Mouse (Mus musculus): ENCODE measurements around the gene Arhgap10.

Arhgap10 gene

GRCm38 (mm10) chr8:77517301-77518200, at the start of gene Arhgap10:
Gene Arhgap10 (minus strand): TSS chr8:77517953.
- in situ Hi-C loops (cut with MboI), result no loop called here

GRCm38 (mm10) chr8:77561441-77561840, 43.7 kb upstream of the Arhgap10 start:
- in situ Hi-C loops (cut with MboI), result no loop called here

GRCm38 (mm10) chr8:77552491-77552890, 34.7 kb upstream of the Arhgap10 start:
- in situ Hi-C loops (cut with MboI), result no loop called here

GRCm38 (mm10) chr8:77549881-77550580, 32.3 kb upstream of the Arhgap10 start:
- in situ Hi-C loops (cut with MboI), result no loop called here

- in situ Hi-C loops (cut with MboI), result no loop called here
These were observed 31.5 kb upstream of the Arhgap10 start, which contains the start of gene Prmt9 for GRCm38 (mm10) chr8:77549121-77549706. Gene Prmt9 (plus strand): TSS chr8:77549397.

GRCm38 (mm10) chr8:77545616-77546015, 27.9 kb upstream of the Arhgap10 start:
- in situ Hi-C loops (cut with MboI), result no loop called here

GRCm38 (mm10) chr8:77544428-77544827, 26.7 kb upstream of the Arhgap10 start:
- in situ Hi-C loops (cut with MboI), result no loop called here

GRCm38 (mm10) chr8:77543152-77543777, 25.5 kb upstream of the Arhgap10 start:
- in situ Hi-C loops (cut with MboI), result no loop called here

- in situ Hi-C loops (cut with MboI), result loop anchor here (10.0 kb wide), 1 partner anchor 113 kb away; no protein-coding TSS in a partner anchor
These were observed 20.5 kb upstream of the Arhgap10 start for GRCm38 (mm10) chr8:77538256-77538655.

- in situ Hi-C loops (cut with MboI), result loop anchor here (10.0 kb wide), 1 partner anchor 112 kb away; no protein-coding TSS in a partner anchor
These were observed 19.1 kb upstream of the Arhgap10 start for GRCm38 (mm10) chr8:77536821-77537220.

- in situ Hi-C loops (cut with MboI), result loop anchor here (10.0 kb wide), 1 partner anchor 110 kb away; no protein-coding TSS in a partner anchor
These were observed 17.4 kb upstream of the Arhgap10 start for GRCm38 (mm10) chr8:77535026-77535595.

- in situ Hi-C loops (cut with MboI), result loop anchor here (10.0 kb wide), 1 partner anchor 110 kb away; no protein-coding TSS in a partner anchor
These were observed 16.7 kb upstream of the Arhgap10 start for GRCm38 (mm10) chr8:77534358-77534992.

- in situ Hi-C loops (cut with MboI), result no loop called here
These were observed 8.4 kb upstream of the Arhgap10 start for GRCm38 (mm10) chr8:77526130-77526529.

GRCm38 (mm10) chr8:77524906-77525305, 7.2 kb upstream of the Arhgap10 start:
- in situ Hi-C loops (cut with MboI), result no loop called here

GRCm38 (mm10) chr8:77524018-77524615, 6.4 kb upstream of the Arhgap10 start:
- in situ Hi-C loops (cut with MboI), result no loop called here

GRCm38 (mm10) chr8:77522984-77523383, 5.2 kb upstream of the Arhgap10 start:
- in situ Hi-C loops (cut with MboI), result no loop called here

- in situ Hi-C loops (cut with MboI), result no loop called here
These were observed 3.5 kb upstream of the Arhgap10 start for GRCm38 (mm10) chr8:77521028-77521785.

- in situ Hi-C loops (cut with MboI), result no loop called here
These were observed 2.8 kb upstream of the Arhgap10 start for GRCm38 (mm10) chr8:77520601-77521000.

Data from mature B cell (primary cell).